Mouse (Mus musculus) urinary bladder, postnatal 25 days (tissue): ENCODE results near the gene Tubd1.

Experiments used
- DNase-seq: peaks from one replicate; pipeline ENCODE4 v3.0.0; 2022; ENCODE audit warnings: low spot score

The Tubd1 gene

DNA sequence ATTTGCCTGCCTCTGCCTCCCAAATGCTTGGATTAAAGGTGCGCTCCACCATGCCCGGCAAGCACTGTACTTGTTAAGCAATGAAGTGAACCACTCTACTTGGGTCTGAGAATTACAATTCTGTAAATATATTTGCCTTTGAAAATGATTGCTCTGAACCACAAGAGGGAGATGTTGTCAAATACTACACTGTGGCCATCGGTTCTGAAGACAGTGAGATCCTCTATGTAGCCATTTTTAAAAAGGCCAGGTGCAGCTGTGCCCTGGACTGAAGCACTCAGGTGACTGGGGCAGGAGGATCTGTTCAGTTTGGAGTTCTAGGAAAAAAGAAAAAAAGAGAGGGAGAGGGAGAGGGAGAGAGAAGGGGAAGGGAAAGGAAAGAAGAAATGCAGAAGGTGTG lies 23.6 kb downstream of the Tubd1 start:
- no peak for DNase-seq

DNA sequence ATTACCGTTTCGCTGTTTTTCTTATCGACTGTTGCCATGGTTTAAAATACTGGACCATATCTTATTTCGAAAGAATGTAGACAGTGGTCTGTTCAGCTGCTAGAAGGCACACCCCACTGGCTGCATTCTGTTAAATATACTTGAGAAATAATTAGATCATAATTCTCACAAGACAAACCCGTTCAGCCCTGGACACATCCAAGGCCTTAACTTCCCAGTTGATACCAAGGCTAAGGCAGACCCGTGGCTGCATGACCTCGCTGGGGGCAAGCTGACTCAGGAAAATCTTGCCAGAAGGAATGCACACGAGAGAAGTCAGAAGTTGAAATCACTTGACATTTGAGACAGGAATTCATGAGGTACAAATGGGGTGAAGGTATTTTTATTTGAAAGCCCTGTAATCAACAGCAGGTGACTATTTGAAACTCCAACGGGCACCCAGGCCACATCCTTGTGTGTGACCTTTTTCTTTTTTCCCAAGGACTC lies 25.5 kb downstream of the Tubd1 start:
- no peak for DNase-seq

DNA sequence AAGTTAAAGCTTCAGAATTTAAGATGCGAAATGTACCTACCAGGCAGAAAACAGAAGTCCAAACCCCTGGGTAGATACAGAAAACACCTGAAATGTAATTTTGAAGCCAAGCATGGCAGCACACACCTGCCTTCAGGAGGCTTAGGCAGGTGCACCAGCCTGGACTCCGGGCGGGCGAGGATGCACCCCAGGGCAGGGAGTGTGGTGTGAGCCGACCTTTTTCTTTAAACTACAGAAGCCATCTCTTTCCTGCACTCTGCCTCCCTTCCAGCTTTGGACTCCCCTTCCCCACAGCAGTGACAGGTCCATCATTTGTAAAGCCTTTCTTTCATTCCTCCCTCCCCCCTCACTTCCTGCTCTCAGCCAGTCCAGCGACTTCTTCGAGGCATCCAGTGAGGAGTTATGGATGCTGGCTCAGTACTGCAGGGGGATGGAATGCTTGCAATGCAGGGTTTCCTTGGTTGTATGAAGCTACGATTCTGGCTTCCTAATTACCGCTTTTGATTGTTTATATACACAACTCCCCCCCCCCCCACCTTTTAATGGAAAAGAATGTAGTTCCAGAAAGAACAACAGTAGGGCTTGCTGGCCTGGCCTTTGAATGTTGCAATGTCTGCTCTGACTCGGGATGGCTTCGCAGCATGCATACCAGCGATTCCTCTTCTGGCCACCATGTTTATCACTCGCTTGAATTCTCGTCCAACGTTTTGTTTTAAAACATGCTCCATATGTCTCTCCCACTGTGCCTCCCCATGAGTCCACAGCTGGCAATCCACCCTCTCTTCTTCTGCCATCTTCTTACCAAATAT lies 26.5 kb downstream of the Tubd1 start:
- DNase-seq: no peak

DNA sequence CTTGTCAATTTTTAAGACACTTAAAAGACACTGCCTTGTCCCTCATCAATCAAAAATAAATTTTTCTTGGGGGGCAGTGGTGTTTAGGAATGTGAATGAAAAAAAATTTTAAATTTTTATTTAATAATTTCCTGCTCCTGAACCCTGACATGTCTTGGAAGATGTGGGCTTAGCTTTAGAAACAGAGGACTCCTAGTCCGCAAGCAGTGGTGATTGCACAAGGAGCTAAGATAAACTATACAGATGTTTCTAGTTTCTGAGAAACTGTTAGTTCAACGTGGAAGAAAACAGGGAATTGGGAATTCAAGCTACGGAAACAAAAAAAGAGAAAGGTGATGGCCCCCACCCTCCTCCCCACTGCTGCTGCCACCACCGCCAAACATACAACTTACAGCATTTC lies 27.1 kb downstream of the Tubd1 start:
- no peak for DNase-seq

DNA sequence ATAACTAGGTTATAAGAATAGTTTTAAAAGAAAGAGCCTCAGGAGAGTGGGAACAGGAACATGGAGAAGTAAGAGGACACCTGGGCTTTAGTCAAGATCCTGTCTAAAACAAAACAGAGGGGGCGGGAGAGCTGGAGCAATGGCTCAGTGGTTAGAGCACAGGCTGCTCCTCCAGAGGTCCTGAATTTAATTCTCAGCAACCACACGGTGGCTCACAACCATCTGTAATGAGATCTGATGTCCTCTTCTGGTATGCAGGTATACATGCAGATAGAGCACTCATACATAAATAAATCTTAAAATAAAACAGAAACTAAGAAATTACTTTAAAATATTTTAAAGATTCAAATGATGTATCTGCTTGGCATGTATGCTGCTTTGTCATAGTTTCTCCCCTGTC lies 27.8 kb downstream of the Tubd1 start:
- no peak for DNase-seq

DNA sequence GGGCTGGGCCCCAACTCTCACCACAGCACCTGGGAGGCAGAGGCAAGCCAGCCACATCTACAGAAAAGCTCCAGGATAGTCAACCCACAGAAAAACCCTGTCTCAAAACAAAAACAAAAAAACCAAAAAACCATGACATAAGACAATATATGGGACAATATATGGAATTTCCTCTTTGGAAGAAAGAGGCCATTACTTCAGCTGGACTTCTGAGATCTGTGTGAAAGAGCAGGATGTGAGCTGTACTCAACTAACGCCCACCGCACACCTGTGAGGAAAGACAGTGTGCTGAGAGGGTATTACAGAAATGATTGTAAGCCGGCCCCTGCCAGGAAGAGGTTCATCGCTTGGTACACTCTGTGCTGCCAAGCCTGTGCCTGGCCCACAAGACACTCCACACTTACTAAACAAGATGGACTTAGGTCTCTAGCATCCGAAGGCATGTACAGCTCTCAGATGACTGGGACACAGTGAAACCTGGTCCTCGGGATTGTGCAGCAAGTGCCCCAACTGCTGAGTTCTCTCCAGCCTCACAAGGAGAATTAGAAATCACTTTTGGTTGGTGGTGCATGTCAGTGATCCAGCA lies 28.9 kb downstream of the Tubd1 start:
- no peak for DNase-seq

DNA sequence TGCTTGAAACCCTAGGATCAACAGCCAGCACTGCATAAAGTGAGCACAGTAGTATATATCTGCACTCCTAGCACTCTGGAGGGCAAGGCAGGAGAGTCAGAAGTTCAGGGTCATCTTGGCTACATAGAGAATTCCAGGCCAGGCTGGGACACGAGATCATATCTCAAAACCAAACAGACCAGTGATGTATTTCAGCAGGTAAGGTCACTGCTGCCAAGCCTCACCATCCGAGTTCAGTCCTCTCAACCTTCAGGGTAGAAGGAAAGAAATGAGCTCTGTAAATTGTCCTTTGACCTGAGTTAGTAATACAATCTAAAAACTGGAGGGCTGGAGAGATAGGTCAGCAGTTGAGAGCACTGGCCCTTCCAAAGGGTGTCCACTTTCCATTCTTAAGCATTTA lies 29.6 kb downstream of the Tubd1 start:
- no peak for DNase-seq

DNA sequence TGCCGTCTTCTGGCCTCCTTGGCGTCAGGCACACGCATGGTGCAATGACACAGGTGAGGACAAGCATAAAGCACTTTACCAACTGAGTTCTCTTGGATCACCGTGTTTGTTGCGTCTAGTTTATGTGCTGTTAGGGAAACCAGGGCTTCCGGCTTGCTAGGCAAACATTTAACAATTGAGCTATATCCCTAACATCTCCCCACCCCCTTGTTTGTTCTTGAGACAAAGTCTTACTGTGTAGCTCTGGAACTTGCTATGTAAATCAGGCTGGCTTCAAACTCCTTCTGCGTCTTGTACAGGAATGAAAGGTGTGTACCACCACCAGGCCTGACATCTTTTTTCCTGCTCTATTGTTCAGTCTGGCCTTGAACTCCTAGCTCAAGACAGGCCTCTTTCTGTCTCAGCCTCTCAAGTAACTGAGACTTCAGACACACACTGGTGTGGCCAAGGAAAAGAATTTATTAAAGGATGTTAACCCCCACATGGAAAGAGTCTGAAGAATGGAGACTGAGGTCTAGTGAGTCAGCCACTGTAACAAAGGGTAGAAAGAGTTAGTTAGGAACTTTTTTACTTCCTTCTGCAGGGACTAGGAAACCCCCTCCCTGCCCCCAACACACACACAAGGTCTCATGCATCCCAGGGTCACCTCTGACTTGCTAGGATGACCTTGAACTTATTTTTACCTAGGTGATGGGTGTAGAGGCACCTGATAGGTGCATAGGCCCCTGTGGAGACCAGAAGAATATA lies 31.0 kb downstream of the Tubd1 start:
- no peak for DNase-seq

DNA sequence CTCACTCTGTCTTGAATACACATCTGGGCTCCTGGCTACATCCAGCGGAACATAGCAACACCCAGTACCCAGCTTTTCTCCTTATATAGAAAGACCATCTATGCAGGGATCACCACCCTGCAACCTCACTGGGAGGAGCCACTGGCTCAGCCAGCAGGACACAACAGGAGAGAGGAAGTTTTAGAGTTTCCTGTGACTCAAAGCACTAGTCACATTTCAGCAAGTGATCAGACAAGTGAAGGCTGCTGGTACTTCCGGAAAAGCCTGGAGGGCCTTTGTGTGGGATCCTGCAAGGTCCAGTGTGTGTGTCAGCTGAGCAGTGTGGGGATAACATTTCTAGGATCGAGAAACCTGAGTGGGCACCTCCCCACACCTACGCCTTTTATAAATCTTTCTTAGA lies 32.4 kb downstream of the Tubd1 start:
- DNase-seq: no peak

DNA sequence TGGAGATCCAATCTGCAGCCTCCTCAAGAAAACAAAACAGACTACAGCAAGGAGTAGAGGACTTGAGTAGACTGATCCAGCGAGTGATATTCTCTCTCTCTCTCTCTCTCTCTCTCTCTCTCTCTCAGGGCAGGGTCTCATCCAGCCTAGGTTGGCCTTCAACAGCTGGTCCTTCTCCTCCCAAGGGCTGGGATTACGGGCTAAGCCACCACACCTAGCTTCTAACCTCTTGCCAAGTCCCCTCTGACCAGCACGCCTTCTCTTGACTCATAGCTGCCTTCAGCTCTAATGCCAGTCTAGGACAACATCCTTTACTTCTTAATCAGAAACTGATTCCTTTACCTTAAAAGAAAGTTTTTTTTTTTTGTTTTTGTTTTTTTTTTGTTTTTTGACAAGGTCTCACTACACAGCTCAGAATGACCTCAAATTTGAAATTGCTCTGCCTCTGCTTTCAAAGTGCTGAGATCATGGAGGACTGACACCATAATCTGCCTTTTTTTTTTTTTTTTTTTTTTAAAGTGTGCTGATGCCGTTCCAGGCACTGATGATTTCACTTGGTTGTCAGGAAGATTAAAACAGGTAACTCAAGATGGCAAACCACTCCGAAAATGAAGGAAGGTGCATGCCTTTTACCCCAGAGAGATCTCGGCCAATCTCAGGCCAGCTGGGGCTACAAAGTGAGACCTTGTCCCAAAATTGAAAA lies 33.5 kb downstream of the Tubd1 start:
- no peak for DNase-seq

DNA sequence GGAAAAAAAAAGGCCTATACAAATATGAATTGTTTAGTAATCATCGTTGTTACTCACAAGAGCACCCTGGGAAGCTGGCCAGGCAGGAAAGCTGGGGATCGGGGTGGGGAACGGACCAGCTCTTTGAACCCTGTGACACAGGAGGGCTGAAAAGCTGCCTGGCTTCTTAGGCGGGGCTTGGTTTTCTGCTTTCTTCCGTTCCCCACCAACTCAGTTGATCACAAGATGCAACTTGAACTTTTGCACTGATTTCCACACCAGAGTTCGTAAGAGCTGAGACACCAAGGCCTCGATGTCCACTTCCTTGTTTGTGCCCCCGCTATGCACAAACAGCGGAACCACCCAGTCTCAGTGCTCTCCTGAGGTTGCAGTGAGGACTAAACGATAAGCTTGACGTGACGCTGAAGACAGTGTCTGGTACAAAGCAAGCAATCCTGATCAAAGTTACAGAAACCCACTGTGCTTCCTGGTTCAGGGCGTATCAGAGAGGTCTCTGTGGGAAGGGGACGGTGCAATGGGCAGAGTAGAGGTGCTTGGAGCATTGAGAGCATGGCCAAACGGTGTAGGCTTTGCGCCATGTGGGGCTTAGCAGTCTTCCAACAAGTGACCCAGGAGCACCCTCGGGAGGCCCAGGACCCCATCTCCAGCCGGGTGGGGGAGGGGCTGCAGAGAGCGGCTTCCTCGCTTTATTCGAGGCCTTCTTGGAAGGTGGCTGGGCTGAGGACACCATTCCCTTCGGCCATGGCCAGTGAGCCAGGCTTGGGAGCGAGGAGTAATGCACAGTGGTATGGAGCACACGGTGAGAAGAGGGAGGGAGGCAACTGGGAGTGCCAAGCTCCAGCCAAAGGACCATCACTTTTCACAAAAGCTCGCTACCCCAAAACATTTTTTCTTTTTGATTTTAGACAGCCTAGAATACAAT lies 34.3 kb downstream of the Tubd1 start:
- no peak for DNase-seq

DNA sequence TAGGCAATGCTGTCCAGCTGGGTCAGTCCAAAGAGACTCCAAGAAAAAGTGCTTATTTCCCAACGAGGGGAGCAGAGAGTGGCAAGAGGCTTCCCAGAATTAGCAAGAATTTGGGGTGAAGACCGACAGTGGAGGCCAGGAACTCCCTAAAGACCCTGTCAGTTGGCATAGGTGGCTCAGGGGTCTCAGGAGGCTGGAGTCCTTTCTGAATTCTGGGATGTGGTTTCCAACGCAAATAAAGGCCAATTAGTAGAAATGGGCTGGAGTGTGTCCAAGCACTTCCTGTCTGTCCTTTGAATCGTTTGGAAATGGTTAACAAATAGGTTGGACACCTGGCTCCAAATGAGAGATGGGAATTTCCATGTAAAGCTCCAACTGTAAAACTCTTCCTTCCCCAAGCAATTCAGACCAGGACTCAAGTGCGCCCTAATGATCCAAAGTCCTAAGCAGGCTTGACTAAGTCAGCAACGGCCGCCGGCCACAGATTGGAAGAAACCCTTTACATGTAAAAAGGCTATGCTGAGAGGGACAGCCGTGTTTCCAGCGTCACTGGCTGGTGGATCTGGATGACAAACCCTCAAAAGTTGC lies 35.0 kb downstream of the Tubd1 start:
- no peak for DNase-seq

DNA sequence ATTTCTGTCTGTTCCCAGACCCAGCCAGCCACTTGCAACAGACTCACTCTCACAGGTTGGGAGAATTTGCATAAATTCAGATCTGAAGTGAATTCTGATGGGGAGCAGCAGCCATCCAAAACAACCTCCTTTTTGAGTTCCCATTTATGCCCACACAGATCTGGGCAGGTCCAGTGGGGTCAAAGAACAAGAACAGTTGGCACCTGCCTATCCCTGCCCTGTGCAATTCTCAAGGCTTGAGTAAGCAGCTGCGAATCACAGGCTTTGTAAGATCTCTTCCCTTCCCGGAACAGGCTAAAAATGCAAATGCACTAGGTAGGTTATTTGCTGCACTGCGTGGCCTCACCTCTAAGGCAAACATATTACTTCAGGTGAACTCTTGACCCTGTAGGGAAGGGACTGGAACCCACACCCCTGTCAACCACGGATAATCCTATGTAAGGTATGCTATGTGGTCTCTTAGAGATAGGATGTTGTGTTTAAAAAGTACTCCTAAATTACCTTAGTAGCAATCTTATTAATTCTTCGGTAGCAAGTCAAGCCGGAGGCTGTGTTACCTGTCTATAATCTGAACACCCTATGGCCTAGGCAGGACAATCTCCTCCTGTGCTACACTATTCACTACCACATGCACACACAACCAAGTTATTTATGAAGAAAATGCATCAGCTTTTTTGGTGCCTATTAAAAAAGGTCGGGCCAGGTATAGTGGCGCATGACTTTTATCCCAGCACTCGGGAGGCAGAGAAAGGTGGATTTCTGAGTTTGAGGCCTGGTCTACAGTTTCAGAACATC lies 35.7 kb downstream of the Tubd1 start:
- no peak for DNase-seq

DNA sequence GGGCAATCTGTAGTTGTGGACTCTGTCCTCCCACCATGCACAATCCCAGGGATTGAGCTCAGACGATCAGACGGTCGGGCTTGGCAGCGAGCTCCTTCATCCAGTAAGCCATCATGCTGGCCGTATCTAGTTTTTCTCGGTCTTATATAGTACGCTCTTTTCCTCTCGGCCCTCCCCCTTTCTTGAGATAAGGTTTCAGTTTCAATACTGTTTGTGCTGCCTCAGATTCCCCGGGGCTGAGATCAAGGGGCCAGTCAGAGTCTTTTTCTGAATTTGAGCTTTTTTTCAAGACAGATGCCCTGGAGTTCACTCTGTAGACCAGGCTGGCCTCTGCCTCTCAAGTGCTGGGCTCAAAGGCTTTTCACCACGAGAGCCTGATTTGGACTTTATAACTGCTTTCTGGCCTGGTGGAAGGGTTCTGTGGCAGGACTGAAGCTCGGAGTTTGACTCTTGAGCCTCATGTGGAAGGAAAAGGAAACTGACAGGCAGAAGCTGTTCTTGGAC lies 36.5 kb downstream of the Tubd1 start:
- no peak for DNase-seq

DNA sequence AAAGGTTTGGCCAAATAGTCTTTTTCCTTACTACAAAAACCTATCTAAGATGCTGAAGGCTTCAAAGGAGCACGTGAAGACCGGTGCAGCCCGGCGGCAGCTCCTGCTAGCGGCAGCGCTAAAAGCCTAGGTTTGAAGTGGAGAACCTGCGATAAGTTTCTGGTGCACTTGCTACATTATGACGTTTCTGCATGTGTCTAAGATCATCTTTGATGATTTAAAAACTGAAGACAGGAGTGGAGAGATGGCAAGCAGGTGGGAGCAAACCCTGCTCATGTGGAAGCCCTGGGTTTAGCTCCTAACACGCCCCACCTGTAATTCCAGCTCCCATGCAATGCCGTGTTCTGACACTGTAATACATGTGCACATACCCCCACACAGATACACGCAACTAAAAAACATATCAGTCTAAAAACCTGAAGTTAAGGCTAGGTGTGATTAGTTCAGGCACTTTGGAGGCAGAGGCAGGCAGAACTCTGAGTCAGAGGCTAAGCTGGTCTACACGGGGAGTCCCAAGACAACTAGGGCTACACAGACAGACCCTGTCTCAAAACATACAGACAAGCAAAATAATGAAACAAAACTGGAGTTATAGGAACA lies 37.3 kb downstream of the Tubd1 start:
- DNase-seq: no peak

DNA sequence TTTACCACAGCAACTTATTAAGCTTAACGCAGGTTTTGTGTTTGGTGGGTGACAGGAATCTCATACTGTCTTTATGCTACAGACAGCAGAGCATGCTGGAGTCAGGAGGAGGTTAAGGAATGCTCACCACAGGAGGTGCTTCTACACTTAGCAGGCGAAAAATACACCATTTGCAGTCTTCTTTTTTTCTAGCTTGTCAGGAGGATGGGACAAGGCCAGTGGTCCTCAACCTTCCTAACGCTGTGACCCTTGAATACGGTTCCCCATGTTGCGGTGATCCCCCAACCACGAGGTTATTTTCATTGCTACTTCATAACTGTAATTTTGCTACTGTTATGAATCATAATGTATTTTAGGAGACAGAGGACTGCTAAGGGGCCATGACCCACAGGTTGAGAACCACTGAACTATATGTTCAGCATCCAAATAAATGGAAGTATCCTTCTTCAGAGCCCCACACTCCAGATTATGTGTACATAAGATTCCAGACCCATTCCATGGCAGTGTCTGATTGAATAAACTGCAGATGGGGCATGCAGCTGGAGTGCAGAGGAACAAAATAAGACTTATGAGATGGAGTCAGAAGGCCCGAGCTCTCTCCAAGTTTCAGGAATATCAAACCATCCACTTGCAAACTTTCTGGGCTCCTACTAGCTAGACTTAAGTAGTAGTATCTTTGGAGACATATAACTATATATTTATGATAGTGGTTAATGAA lies 37.9 kb downstream of the Tubd1 start:
- no peak for DNase-seq

DNA sequence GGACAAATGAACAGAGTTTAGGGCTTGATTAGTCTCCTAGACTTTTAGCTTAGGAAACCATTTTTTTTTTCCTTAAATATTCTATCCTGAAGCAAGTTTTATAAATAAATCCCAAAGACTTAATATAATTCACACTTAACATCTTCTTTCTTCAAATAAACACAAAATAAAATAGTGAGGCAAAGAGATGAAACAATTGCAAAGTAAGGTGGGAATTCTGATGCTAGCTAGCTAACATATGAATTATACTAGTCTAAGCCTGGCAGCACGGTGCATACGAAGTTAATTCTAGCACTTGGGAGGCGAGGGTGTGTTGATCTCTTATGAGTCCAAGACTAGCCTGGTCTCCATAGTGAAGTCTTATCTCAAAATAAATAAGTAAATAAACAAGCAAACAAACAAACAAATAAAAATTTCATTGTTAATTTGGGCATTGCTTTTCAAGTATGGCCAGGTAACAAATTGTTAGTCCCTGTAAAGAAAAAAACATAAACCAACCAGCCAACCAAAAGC lies 38.6 kb downstream of the Tubd1 start:
- no peak for DNase-seq
